Mouse (Mus musculus): ENCODE results near the gene Phlpp1. TPM values are rescaled to one million over a fixed set of nuclear protein-coding genes. Genes with fewer than 3 reads are reported as not detected.

Gene Phlpp1
- polyA plus RNA-seq, 1 experiment from 2014 or later: 8.3 TPM

- Histone ChIP-seq H3K27me3 (replicated peaks; ENCODE audit: control insufficient read depth, insufficient read depth, low read length) (no peaks in the 10 kb centered on the region), H3K4me3 (ENCODE audit: low read depth, low read length) (no peak overlapping the region), H3K27ac (ENCODE audit: low read depth, low read length) (no peak overlapping the region), H3K4me2 (ENCODE audit: low read length) (no peak overlapping the region), H3K9me3 (replicated peaks; ENCODE audit: control insufficient read depth, low read length) (no peaks in the 10 kb centered on the region), H3K9ac (ENCODE audit: low read length) (no peak overlapping the region), H3K36me3 (ENCODE audit: control insufficient read depth, insufficient read depth, low read length) (peaks cover 44% of the 10 kb centered on the region), H3K4me1 (ENCODE audit: control insufficient read depth, insufficient read depth, low read length) (no peaks in the 10 kb centered on the region)
- ATAC-seq (no peak), DNase-seq (ENCODE audit: low spot score) (no peak)
- 89% methylated on average over 2 of the region's 2 CpGs for WGBS
Observed at GRCm38 (mm10) chr1:106394678-106395077, 223.1 kb downstream of the Phlpp1 start.

DNA sequence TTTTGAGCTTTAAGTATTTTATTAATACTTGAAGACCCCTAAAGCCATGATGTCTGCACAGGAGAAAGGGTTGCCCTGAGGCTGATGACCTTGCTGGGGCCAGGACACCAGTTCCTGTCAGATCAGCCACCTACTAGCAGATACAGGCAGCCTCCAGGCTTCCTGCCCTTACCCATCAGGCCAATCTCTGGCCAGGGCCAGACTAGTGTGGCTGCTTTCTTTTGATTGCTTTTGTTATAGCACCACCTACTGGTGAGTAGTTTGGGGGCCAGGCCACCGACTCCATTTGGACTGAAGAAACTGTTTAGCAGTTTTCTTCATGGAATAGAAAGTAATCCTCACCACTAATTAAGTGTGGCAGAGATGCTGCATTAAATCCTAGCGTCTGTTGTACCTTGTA, 223.9 kb downstream of the Phlpp1 start:
- Histone ChIP-seq H3K4me2 (ENCODE audit: low read length) (no peak overlapping the region), H3K4me1 (ENCODE audit: control insufficient read depth, insufficient read depth, low read length) (no peaks in the 10 kb centered on the region), H3K9me3 (replicated peaks; ENCODE audit: control insufficient read depth, low read length) (no peaks in the 10 kb centered on the region), H3K9ac (ENCODE audit: low read length) (no peak overlapping the region), H3K27ac (ENCODE audit: low read depth, low read length) (no peak overlapping the region), H3K27me3 (replicated peaks; ENCODE audit: control insufficient read depth, insufficient read depth, low read length) (no peaks in the 10 kb centered on the region), H3K4me3 (ENCODE audit: low read depth, low read length) (no peak overlapping the region), H3K36me3 (ENCODE audit: control insufficient read depth, insufficient read depth, low read length) (peaks cover 41% of the 10 kb centered on the region)
- WGBS: 2% methylated on average over 2 of the region's 2 CpGs
- DNase-seq (ENCODE audit: low spot score) (peak; percentile 86), ATAC-seq (peak; percentile 84)

DNA sequence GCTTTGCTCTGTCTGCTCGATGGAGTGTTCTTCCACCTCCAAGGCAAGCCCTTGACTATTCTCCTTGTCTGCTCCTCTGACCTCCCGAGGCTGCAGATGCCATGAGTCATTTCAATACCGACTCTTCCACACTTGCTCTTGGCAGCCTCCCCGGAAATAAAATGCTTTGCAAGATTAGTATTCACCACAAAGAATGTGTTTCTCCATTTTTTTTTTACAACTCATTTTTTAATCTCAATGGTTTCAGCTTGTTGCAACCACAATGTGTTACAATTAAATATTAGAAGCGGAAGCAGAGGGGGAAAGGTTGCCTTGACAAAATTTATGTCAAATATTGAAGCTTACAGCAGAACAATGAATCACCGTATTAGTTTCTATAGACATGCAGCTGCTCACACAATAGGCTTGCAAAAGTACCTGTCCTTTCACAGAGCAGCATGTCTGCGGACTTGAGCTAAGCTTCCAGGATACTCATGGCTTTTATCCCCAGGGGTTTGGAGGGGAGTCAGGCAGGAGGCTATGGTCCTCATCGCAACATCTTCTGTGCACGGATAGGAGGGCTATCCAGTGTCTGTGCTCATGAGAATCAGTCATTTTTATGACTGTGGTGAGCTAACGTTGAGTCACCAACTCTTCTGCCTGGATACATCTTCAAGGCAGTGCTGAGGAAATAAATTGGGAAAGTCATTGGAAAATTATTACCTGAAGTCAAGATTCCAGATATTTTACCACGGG, 229.5 kb downstream of the Phlpp1 start:
- H3K4me1 ChIP-seq (ENCODE audit: control insufficient read depth, insufficient read depth, low read length): no peaks in the 10 kb centered on the region

DNA sequence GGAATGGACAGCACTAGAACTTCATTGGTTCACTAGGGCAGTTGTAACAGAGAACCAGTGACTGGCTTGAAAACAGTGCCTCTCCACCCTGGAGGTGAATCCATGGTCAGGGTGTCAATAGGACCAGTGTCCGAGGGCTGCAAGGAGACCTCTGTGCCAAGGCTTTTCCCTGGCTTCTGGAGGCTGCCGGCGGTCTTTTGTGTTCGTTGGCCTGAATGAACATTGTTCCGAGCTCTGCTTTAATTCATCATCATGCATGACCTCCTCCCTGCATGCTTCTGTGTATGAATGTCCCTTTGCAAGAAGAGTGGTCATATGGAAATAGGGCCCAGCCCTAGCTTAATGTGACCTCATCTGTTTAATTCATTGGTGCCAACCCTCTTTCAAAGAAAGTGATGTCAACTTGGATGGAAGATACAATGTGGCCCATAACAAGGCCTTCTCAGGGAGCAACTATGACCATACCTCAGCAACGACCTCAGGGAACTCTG, 231.5 kb downstream of the Phlpp1 start:
- no peaks in the 10 kb centered on the region for H3K4me1 ChIP-seq (ENCODE audit: control insufficient read depth, insufficient read depth, low read length)
- H3K9me3 ChIP-seq (replicated peaks; ENCODE audit: control insufficient read depth, low read length): no peaks in the 10 kb centered on the region
- WGBS: 33% methylated on average over 6 of the region's 6 CpGs
- no peaks in the 10 kb centered on the region for H3K27me3 ChIP-seq (replicated peaks; ENCODE audit: control insufficient read depth, insufficient read depth, low read length)
- H3K4me3 ChIP-seq (ENCODE audit: low read depth, low read length): no peak overlapping the region
- H3K4me2 ChIP-seq (ENCODE audit: low read length): no peak overlapping the region
- peak; percentile 56 for ATAC-seq
- no peak overlapping the region for H3K27ac ChIP-seq (ENCODE audit: low read depth, low read length)
- H3K36me3 ChIP-seq (ENCODE audit: control insufficient read depth, insufficient read depth, low read length): no peaks in the 10 kb centered on the region
- peak; percentile 5 for DNase-seq (ENCODE audit: low spot score)
- H3K9ac ChIP-seq (ENCODE audit: low read length): no peak overlapping the region

More for the DNA sequence above, 229.5 kb downstream of the Phlpp1 start:
- 79% methylated on average over 11 of the region's 11 CpGs for WGBS
- ATAC-seq: no peak
- Histone ChIP-seq H3K9me3 (replicated peaks; ENCODE audit: control insufficient read depth, low read length) (no peaks in the 10 kb centered on the region), H3K27me3 (replicated peaks; ENCODE audit: control insufficient read depth, insufficient read depth, low read length) (no peaks in the 10 kb centered on the region), H3K36me3 (ENCODE audit: control insufficient read depth, insufficient read depth, low read length) (no peaks in the 10 kb centered on the region), H3K4me3 (ENCODE audit: low read depth, low read length) (no peak overlapping the region), H3K27ac (ENCODE audit: low read depth, low read length) (no peak overlapping the region), H3K9ac (ENCODE audit: low read length) (no peak overlapping the region), H3K4me2 (ENCODE audit: low read length) (no peak overlapping the region)
- DNase-seq (ENCODE audit: low spot score): no peak

- H3K9me3 ChIP-seq (replicated peaks; ENCODE audit: control insufficient read depth, low read length): no peaks in the 10 kb centered on the region
- H3K4me2 ChIP-seq (ENCODE audit: low read length): no peak overlapping the region
- no peaks in the 10 kb centered on the region for H3K4me1 ChIP-seq (ENCODE audit: control insufficient read depth, insufficient read depth, low read length)
- no peaks in the 10 kb centered on the region for H3K27me3 ChIP-seq (replicated peaks; ENCODE audit: control insufficient read depth, insufficient read depth, low read length)
- peak; percentile 73 for DNase-seq (ENCODE audit: low spot score)
- H3K4me3 ChIP-seq (ENCODE audit: low read depth, low read length): no peak overlapping the region
- ATAC-seq: peak; percentile 77; the same call in 1 of the 2 replicates
- H3K36me3 ChIP-seq (ENCODE audit: control insufficient read depth, insufficient read depth, low read length): no peaks in the 10 kb centered on the region
- H3K9ac ChIP-seq (ENCODE audit: low read length): no peak overlapping the region
- WGBS: 35% methylated on average over 1 of the region's 1 CpGs
- no peak overlapping the region for H3K27ac ChIP-seq (ENCODE audit: low read depth, low read length)
Observed at GRCm38 (mm10) chr1:106406852-106407251, 235.3 kb downstream of the Phlpp1 start.

- DNase-seq (ENCODE audit: low spot score) (no peak), ATAC-seq (no peak)
- Histone ChIP-seq H3K4me2 (ENCODE audit: low read length) (no peak overlapping the region), H3K9me3 (replicated peaks; ENCODE audit: control insufficient read depth, low read length) (no peaks in the 10 kb centered on the region), H3K27ac (ENCODE audit: low read depth, low read length) (no peak overlapping the region), H3K4me3 (ENCODE audit: low read depth, low read length) (no peak overlapping the region), H3K4me1 (ENCODE audit: control insufficient read depth, insufficient read depth, low read length) (no peaks in the 10 kb centered on the region), H3K27me3 (replicated peaks; ENCODE audit: control insufficient read depth, insufficient read depth, low read length) (no peaks in the 10 kb centered on the region), H3K36me3 (ENCODE audit: control insufficient read depth, insufficient read depth, low read length) (no peaks in the 10 kb centered on the region), H3K9ac (ENCODE audit: low read length) (no peak overlapping the region)
- 79% methylated on average over 7 of the region's 7 CpGs for WGBS
Observed at GRCm38 (mm10) chr1:106407963-106408440, 236.4 kb downstream of the Phlpp1 start.

- no peak for DNase-seq (ENCODE audit: low spot score)
Observed at GRCm38 (mm10) chr1:106410858-106411257, 239.3 kb downstream of the Phlpp1 start.

GRCm38 (mm10) chr1:106425128-106425936, 253.8 kb downstream of the Phlpp1 start:
- Histone ChIP-seq H3K27ac (ENCODE audit: low read depth, low read length) (no peak overlapping the region), H3K27me3 (replicated peaks; ENCODE audit: control insufficient read depth, insufficient read depth, low read length) (no peaks in the 10 kb centered on the region), H3K9ac (ENCODE audit: low read length) (no peak overlapping the region), H3K9me3 (replicated peaks; ENCODE audit: control insufficient read depth, low read length) (no peaks in the 10 kb centered on the region), H3K4me3 (ENCODE audit: low read depth, low read length) (no peak overlapping the region), H3K4me1 (ENCODE audit: control insufficient read depth, insufficient read depth, low read length) (peaks cover 10% of the 10 kb centered on the region), H3K36me3 (ENCODE audit: control insufficient read depth, insufficient read depth, low read length) (no peaks in the 10 kb centered on the region), H3K4me2 (ENCODE audit: low read length) (no peak overlapping the region)
- 34% methylated on average over 9 of the region's 9 CpGs for WGBS
- DNase-seq (ENCODE audit: low spot score) (peak; percentile 80), ATAC-seq (peak; percentile 43; the same call in 1 of the 2 replicates)

More at GRCm38 (mm10) chr1:106410858-106411257, 239.3 kb downstream of the Phlpp1 start:
- no peak overlapping the region for H3K27ac ChIP-seq (ENCODE audit: low read depth, low read length)
- H3K9me3 ChIP-seq (replicated peaks; ENCODE audit: control insufficient read depth, low read length): no peaks in the 10 kb centered on the region
- H3K4me2 ChIP-seq (ENCODE audit: low read length): no peak overlapping the region
- H3K36me3 ChIP-seq (ENCODE audit: control insufficient read depth, insufficient read depth, low read length): no peaks in the 10 kb centered on the region
- 72% methylated on average over 2 of the region's 2 CpGs for WGBS
- no peak for ATAC-seq
- no peaks in the 10 kb centered on the region for H3K27me3 ChIP-seq (replicated peaks; ENCODE audit: control insufficient read depth, insufficient read depth, low read length)
- H3K4me3 ChIP-seq (ENCODE audit: low read depth, low read length): no peak overlapping the region
- H3K4me1 ChIP-seq (ENCODE audit: control insufficient read depth, insufficient read depth, low read length): no peaks in the 10 kb centered on the region
- H3K9ac ChIP-seq (ENCODE audit: low read length): no peak overlapping the region
